Mouse (Mus musculus): ENCODE results near the gene Gm21883. TPM values are rescaled to one million over a fixed set of nuclear protein-coding genes. Genes with fewer than 3 reads are reported as not detected.

Gene Gm21883
- not detected for polyA plus RNA-seq (2014; fragmentation: Illumina TruSeq; extraction: RNeasy Lipid Tissue Mini Kit (QIAGEN cat#74804); ENCODE audit: low read depth, low replicate concordance)

GRCm38 (mm10) chrX:31574183-31574582, at the start of gene Gm21883:
Gene Gm21883 (minus strand): TSS chrX:31574283.

DNA sequence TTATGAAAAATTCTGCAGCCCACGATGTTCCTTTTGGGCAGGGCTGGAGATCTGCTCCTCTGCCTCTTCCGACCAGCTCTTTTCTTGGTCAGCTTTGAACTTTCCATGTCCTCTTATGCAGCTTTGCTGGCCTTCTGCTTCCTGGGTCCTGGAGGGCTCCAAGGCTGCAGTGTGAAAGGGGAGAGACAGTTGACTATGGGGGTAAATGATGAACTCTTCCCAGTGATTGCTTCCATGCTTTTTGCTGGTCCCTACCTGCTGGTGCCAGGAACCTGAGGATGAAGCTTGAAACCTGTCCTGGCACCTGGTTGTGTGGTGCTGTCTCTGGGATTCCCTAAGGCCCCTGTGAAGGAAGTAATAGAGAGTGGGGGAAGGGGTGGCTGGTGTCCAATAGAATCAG, 44.7 kb upstream of the Gm21883 start, which contains the start of gene Spin2e:
Gene Spin2e (minus strand): TSS at position 101 of the 400 bp plus-strand sequence.

Other genes with a start within 250 kb of the Gm21883 start
- not detected for gene Btbd35f26, start 237.8 kb downstream of the Gm21883 start, polyA plus RNA-seq (2014; fragmentation: Illumina TruSeq; extraction: RNeasy Lipid Tissue Mini Kit (QIAGEN cat#74804); ENCODE audit: low read depth, low replicate concordance)
- not detected for gene Btbd35f19, start 190.4 kb downstream of the Gm21883 start, polyA plus RNA-seq (2014; fragmentation: Illumina TruSeq; extraction: RNeasy Lipid Tissue Mini Kit (QIAGEN cat#74804); ENCODE audit: low read depth, low replicate concordance)
- not detected for gene Spin2e, start 44.6 kb upstream of the Gm21883 start, polyA plus RNA-seq (2014; fragmentation: Illumina TruSeq; extraction: RNeasy Lipid Tissue Mini Kit (QIAGEN cat#74804); ENCODE audit: low read depth, low replicate concordance)
- gene Btbd35f25, start 142.9 kb upstream of the Gm21883 start, polyA plus RNA-seq (2014; fragmentation: Illumina TruSeq; extraction: RNeasy Lipid Tissue Mini Kit (QIAGEN cat#74804); ENCODE audit: low read depth, low replicate concordance) = not detected

Data from heart, adult 10 weeks (tissue).